Mouse (Mus musculus) kidney, postnatal 4 days (tissue): ENCODE results near the gene Olfr1058.
"Not testable (repeated sequence)": the region's sequence is repeated elsewhere in the genome, so short reads cannot be mapped to it uniquely, and the experiment has no call there.

ENCODE experiments used
- DNase-seq, 2 experiments: peaks; one replicate each; pipeline ENCODE4 v3.0.0; 2021; ENCODE audit warnings: mixed read lengths in 2 of 2

The Olfr1058 gene

GRCm38 (mm10) chr2:86388461-86388860 is at the start of gene Olfr1058:
Gene Olfr1058, minus strand, starts transcription at chr2:86388561.
- DNase-seq, result not testable (repeated sequence)

- DNase-seq, result not testable (repeated sequence)
These were observed 40.1 kb upstream of the Olfr1058 start for GRCm38 (mm10) chr2:86428511-86428910.

GRCm38 (mm10) chr2:86426649-86427048 is 38.3 kb upstream of the Olfr1058 start, which contains the start of gene Olfr1062:
Gene Olfr1062, minus strand, starts transcription at chr2:86426749.
- DNase-seq, result not testable (repeated sequence)

- no peak for DNase-seq
These were observed 25.6 kb upstream of the Olfr1058 start, which contains the start of gene Olfr1061 for GRCm38 (mm10) chr2:86413950-86414349. Gene Olfr1061, minus strand, starts transcription at chr2:86414050.

- no peak for DNase-seq
These were observed 6.8 kb upstream of the Olfr1058 start for GRCm38 (mm10) chr2:86395114-86395513.

GRCm38 (mm10) chr2:86378293-86378692 is 10.1 kb downstream of the Olfr1058 start, which contains the start of gene Olfr1057:
Gene Olfr1057, minus strand, starts transcription at chr2:86378393.
- DNase-seq, result no peak

GRCm38 (mm10) chr2:86366342-86366741 is 22.0 kb downstream of the Olfr1058 start:
- not testable (repeated sequence) for DNase-seq

- no peak for DNase-seq
These were observed 26.0 kb downstream of the Olfr1058 start, which contains the start of gene Olfr1056 for GRCm38 (mm10) chr2:86362369-86362768. Gene Olfr1056, minus strand, starts transcription at chr2:86362469.

GRCm38 (mm10) chr2:86351751-86352150 is 36.6 kb downstream of the Olfr1058 start:
- DNase-seq, result not testable (repeated sequence)

GRCm38 (mm10) chr2:86350184-86350583 is 38.2 kb downstream of the Olfr1058 start, which contains the start of gene Olfr1055:
Gene Olfr1055, minus strand, starts transcription at chr2:86350284.
- no peak for DNase-seq

- DNase-seq, result no peak
These were observed 53.0 kb downstream of the Olfr1058 start, which contains the start of gene Olfr1054 for GRCm38 (mm10) chr2:86335333-86335732. Gene Olfr1054, minus strand, starts transcription at chr2:86335433.
